In the genomic region with DNA sequence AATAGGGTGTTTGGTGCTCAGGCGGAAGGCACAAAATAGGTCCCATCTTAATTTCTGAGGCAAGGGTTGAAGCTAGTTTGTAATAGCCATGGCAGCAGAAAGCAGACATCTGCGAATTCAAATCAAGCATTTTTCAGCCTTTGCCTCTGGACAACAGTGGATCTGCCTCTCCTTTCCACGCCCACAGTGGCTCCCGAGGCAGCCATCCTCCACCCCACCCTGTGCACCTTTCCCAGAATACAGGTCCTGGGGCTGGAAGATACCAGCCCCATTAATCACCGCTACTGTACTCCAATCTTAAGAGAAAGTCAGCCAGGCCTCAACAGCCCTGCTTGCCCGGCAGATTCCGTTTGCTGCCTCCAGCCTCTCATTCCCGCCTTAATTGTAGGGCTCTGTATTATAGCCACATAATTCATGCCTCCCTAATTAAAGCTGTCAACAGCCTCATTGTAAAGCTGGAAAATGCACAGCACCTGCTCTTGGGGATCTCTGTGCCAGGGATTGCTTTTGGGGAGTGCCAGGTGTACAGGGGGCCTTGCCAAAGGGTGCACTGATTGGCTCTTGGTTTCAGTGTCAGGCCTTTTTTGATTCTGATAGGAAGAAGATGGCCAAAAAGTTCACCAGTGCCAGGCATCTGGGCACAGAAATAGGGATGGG, we compare ENCODE assay signal across 9 mouse cellular contexts. TPM values are rescaled to one million over a fixed set of nuclear protein-coding genes. Genes with fewer than 3 reads are reported as not detected.
DNase-seq lines count a peak whose midpoint lies in the region; ATAC-seq and TF ChIP-seq lines count a peak whose summit lies in the region.
"Had no signal": no experiment of that assay in that cellular context is flagged by ENCODE, and none has a peak within 500 bp of the region (broad histone marks: within the 10 kb centered on the region; RNA-seq: fewer than 3 reads in every experiment).

No protein-coding gene starts in this region.

- H3K4me2 ChIP-seq in heart, embryonic 11.5 days = peak overlapping the region; percentile 96; the same call in 1 of the 2 replicates
- peak overlapping the region; percentile 72 for H3K4me2 ChIP-seq in forebrain, embryonic 15.5 days (replicated peaks)
- H3K4me2 ChIP-seq in liver, postnatal 0 days (ENCODE audit: low read depth, low read length) = peak overlapping the region; percentile 100; the same call in 1 of the 2 replicates

- TF ChIP-seq EP300 in liver, postnatal 0 days (IDR thresholded peaks at IDR 0.05; ENCODE audit: low read depth) = no peak

- no peak for DNase-seq in heart, adult 18-20 months
- DNase-seq in ZHBTc4 (ENCODE audit: low read depth, low spot score) = peak; percentile 41
- DNase-seq in liver, postnatal 0 days = no peak
- no peak for DNase-seq in left cerebral cortex, adult 18-20 months (ENCODE audit: low spot score in 2 of 2)
- no peak for DNase-seq in kidney, postnatal 25 days
- no peak for DNase-seq in lung, postnatal 14 days

- TF ChIP-seq CTCF in liver, postnatal 0 days (IDR thresholded peaks at IDR 0.05; ENCODE audit: low read depth) = no peak

- no peak overlapping the region for H3K4me3 ChIP-seq in heart, embryonic 11.5 days (ENCODE audit: low read depth, low read length)
- H3K4me3 ChIP-seq in forebrain, embryonic 15.5 days = 0 out of 2 replicates have a peak overlapping the region, but pooled peaks have one; percentile 3
- H3K4me3 ChIP-seq in liver, postnatal 0 days (ENCODE audit: low read depth, low read length) = peak overlapping the region; percentile 96

- 64% methylated on average over 8 of the region's 8 CpGs for WGBS in heart, embryonic 11.5 days (ENCODE audit: insufficient replicate concordance)
- WGBS in forebrain, embryonic 15.5 days = 27% methylated on average over 8 of the region's 8 CpGs
- 76% methylated on average over 8 of the region's 8 CpGs for WGBS in liver, postnatal 0 days (ENCODE audit: insufficient replicate concordance)

- no peak for ATAC-seq in heart, embryonic 11.5 days (replicated peaks; ENCODE audit: insufficient number of reproducible peaks, low FRiP score, low TSS enrichment)
- peak; percentile 23 for ATAC-seq in forebrain, embryonic 15.5 days (replicated peaks)
- no peak for ATAC-seq in liver, postnatal 0 days

- H3K9me3 ChIP-seq in heart, embryonic 11.5 days (replicated peaks; ENCODE audit: control insufficient read depth, low read length) = no peaks in the 10 kb centered on the region
- no peaks in the 10 kb centered on the region for H3K9me3 ChIP-seq in forebrain, embryonic 15.5 days
- H3K9me3 ChIP-seq in liver, postnatal 0 days (ENCODE audit: low read length) = no peaks in the 10 kb centered on the region

- no peak overlapping the region for H3K27ac ChIP-seq in heart, embryonic 11.5 days (ENCODE audit: low read depth, low read length)
- peak overlapping the region; percentile 100 for H3K27ac ChIP-seq in forebrain, embryonic 15.5 days (replicated peaks)
- peak overlapping the region; percentile 100 for H3K27ac ChIP-seq in liver, postnatal 0 days (ENCODE audit: low read depth)

- H3K4me1 ChIP-seq in heart, embryonic 11.5 days (ENCODE audit: control insufficient read depth, insufficient read depth, low read length) = peaks cover 16% of the 10 kb centered on the region
- peaks cover 54% of the 10 kb centered on the region for H3K4me1 ChIP-seq in forebrain, embryonic 15.5 days
- H3K4me1 ChIP-seq in liver, postnatal 0 days (ENCODE audit: insufficient read depth) = peaks cover 28% of the 10 kb centered on the region

- peaks cover 8% of the 10 kb centered on the region for H3K36me3 ChIP-seq in heart, embryonic 11.5 days (ENCODE audit: control insufficient read depth, insufficient read depth, low read length)
- H3K36me3 ChIP-seq in forebrain, embryonic 15.5 days = peaks cover 15% of the 10 kb centered on the region
- peaks cover 23% of the 10 kb centered on the region for H3K36me3 ChIP-seq in liver, postnatal 0 days (replicated peaks; ENCODE audit: insufficient read depth, low read length)

- no peak overlapping the region for H3K9ac ChIP-seq in heart, embryonic 11.5 days (ENCODE audit: low read depth, low read length)
- peak overlapping the region; percentile 72; the same call in 1 of the 2 replicates for H3K9ac ChIP-seq in forebrain, embryonic 15.5 days (replicated peaks)
- H3K9ac ChIP-seq in liver, postnatal 0 days (replicated peaks) = peak overlapping the region; percentile 100; the same call in 1 of the 2 replicates

- no peaks in the 10 kb centered on the region for H3K27me3 ChIP-seq in heart, embryonic 11.5 days (ENCODE audit: control insufficient read depth, insufficient read depth, low read length)
- H3K27me3 ChIP-seq in forebrain, embryonic 15.5 days = no peaks in the 10 kb centered on the region
- no peaks in the 10 kb centered on the region for H3K27me3 ChIP-seq in liver, postnatal 0 days (ENCODE audit: insufficient read depth, low read length)

RNA-seq across cellular contexts. Expression of a gene that starts 0.8 kb away (rescaled TPM):
- 2,081 and 2,101 TPM in 2 replicates for polyA plus RNA-seq in heart, embryonic 11.5 days (2014; fragmentation: Nextera tagmentation; extraction: Ambion mirVana)
- total RNA-seq in heart, adult 18-20 months (2021) = 100 to 1,000 TPM; 106 to 113 TPM
- polyA plus RNA-seq in forebrain, embryonic 15.5 days (2015; fragmentation: Nextera tagmentation; extraction: Ambion mirVana) = 2,070 and 2,100 TPM in 2 replicates
- 547 and 562 TPM in 2 replicates for polyA plus RNA-seq in liver, postnatal 0 days (2015; fragmentation: Nextera tagmentation; extraction: Ambion mirVana)
- 100 to 1,000 TPM; 100 to 103 TPM for total RNA-seq in left cerebral cortex, adult 18-20 months (2021)

RNA-seq across cellular contexts. Expression of a gene that starts 31.5 kb away (rescaled TPM):
- polyA plus RNA-seq in heart, embryonic 11.5 days (2014; fragmentation: Nextera tagmentation; extraction: Ambion mirVana) = 35.3 and 35.6 TPM in 2 replicates
- 10 to 100 TPM; 29.9 to 31.9 TPM for total RNA-seq in heart, adult 18-20 months (2021)
- polyA plus RNA-seq in forebrain, embryonic 15.5 days (2015; fragmentation: Nextera tagmentation; extraction: Ambion mirVana) = 52.8 and 56.7 TPM in 2 replicates
- polyA plus RNA-seq in liver, postnatal 0 days (2015; fragmentation: Nextera tagmentation; extraction: Ambion mirVana) = 8.3 and 10.3 TPM in 2 replicates
- 10 to 100 TPM; 64.6 to 68.5 TPM for total RNA-seq in left cerebral cortex, adult 18-20 months (2021)

RNA-seq across cellular contexts. Expression of a gene that starts 49.4 kb away (rescaled TPM):
- polyA plus RNA-seq in heart, embryonic 11.5 days (2014; fragmentation: Nextera tagmentation; extraction: Ambion mirVana) = 0.21 and 0.30 TPM in 2 replicates
- total RNA-seq in heart, adult 18-20 months (2021) = not detected
- polyA plus RNA-seq in forebrain, embryonic 15.5 days (2015; fragmentation: Nextera tagmentation; extraction: Ambion mirVana) = not detected in 2 replicates
- polyA plus RNA-seq in liver, postnatal 0 days (2015; fragmentation: Nextera tagmentation; extraction: Ambion mirVana) = 0.87 and 1.1 TPM in 2 replicates
- not detected for total RNA-seq in left cerebral cortex, adult 18-20 months (2021)
- polyA plus RNA-seq: CD4-positive, CD25-positive, alpha-beta regulatory T cell, adult 4 months had no signal
